Mouse (Mus musculus) MEL (cell line): ENCODE measurements around the gene Spsb1. TPM values are rescaled to one million over a fixed set of nuclear protein-coding genes. Genes with fewer than 3 reads are reported as not detected.

Experiments
- DNase-seq: peaks from one replicate; pipeline ENCODE4 v3.0.0; 2011; ENCODE audit warnings: low read depth, low spot score
- H3K27ac ChIP-seq: 2 replicates; pipeline ENCODE4 v1.5.1; 2012; ENCODE audit warnings: low read depth, mild to moderate bottlenecking, control low read depth, low read length, moderate library complexity; ENCODE audit not compliant: control insufficient read depth
- H3K27me3 ChIP-seq, 2 experiments: fragments of 150-350 bp in 1 of 2; sonication (generic) in 1 of 2; 2 replicates each; pipeline ENCODE4 v1.6.1; 2012; ENCODE audit warnings: low read length in 2 of 2, mild to moderate bottlenecking in 2 of 2, improper control_type of control experiment in 1 of 2, moderate library complexity in 1 of 2; ENCODE audit not compliant: insufficient read depth in 2 of 2, control insufficient read depth in 1 of 2
- H3K36me3 ChIP-seq, 2 experiments: 2 replicates each; pipeline ENCODE4 v1.6.1; 2012 to 2014; ENCODE audit warnings: low read length in 2 of 2, improper control_type of control experiment in 1 of 2, inconsistent platforms in 1 of 2, mild to moderate bottlenecking in 1 of 2; ENCODE audit not compliant: insufficient read depth in 2 of 2, control insufficient read depth in 1 of 2
- H3K4me1 ChIP-seq, 2 experiments: fragments of 150-350 bp in 1 of 2; sonication (generic) in 1 of 2; 2 replicates each; pipeline ENCODE4 v1.6.1; 2012; ENCODE audit warnings: low read length in 2 of 2, improper control_type of control experiment in 1 of 2, mild to moderate bottlenecking in 1 of 2; ENCODE audit not compliant: insufficient read depth in 2 of 2, control insufficient read depth in 1 of 2
- H3K4me3 ChIP-seq, 2 experiments: fragments of 150-350 bp in 1 of 2; sonication (generic) in 1 of 2; 2 replicates each; pipeline ENCODE4 v1.5.1; 2012; ENCODE audit warnings: low read depth in 2 of 2, low read length in 2 of 2, mild to moderate bottlenecking in 2 of 2, moderate library complexity in 2 of 2, control low read depth in 1 of 2, improper control_type of control experiment in 1 of 2; ENCODE audit not compliant: control insufficient read depth in 1 of 2, insufficient read depth in 1 of 2
- H3K79me2 ChIP-seq: 2 replicates; pipeline ENCODE4 v1.6.1; 2012; ENCODE audit warnings: mild to moderate bottlenecking, low read length, moderate library complexity; ENCODE audit not compliant: control insufficient read depth, poor library complexity, insufficient read depth
- H3K9ac ChIP-seq: 2 replicates; pipeline ENCODE4 v1.6.1; 2012; ENCODE audit warnings: low read depth, mild to moderate bottlenecking, control low read depth, low read length, moderate library complexity; ENCODE audit not compliant: control insufficient read depth, poor library complexity, severe bottlenecking
- H3K9me3 ChIP-seq: fragments of 150-350 bp; sonication (generic); replicated peaks from 2 replicates; pipeline ENCODE4 v1.6.1; 2012; ENCODE audit warnings: mild to moderate bottlenecking, low read length, improper control_type of control experiment, moderate library complexity; ENCODE audit not compliant: insufficient read depth
- BHLHE40 ChIP-seq: IDR thresholded peaks from 2 replicates; pipeline ENCODE4 v1.6.1; 2012; ENCODE audit warnings: low read depth, mild to moderate bottlenecking, inconsistent platforms, low read length, improper control_type of control experiment, borderline replicate concordance
- CHD1 ChIP-seq: IDR thresholded peaks from 2 replicates; pipeline ENCODE4 v1.6.1; 2012; ENCODE audit warnings: low read depth, mild to moderate bottlenecking, inconsistent platforms, low read length, improper control_type of control experiment
- CHD2 ChIP-seq: IDR thresholded peaks from 2 replicates; pipeline ENCODE4 v1.6.1; 2011; ENCODE audit warnings: low read length, improper control_type of control experiment
- CTCF ChIP-seq, 3 experiments: IDR thresholded peaks in 2 of 3; conservative IDR thresholded peaks in 1 of 3; 2 replicates each; pipeline ENCODE4 v1.5.1; 2011 to 2012; ENCODE audit warnings: low read length in 3 of 3, low read depth in 2 of 3, mild to moderate bottlenecking in 2 of 3, improper control_type of control experiment in 1 of 3, inconsistent platforms in 1 of 3, mixed read lengths in 1 of 3, moderate library complexity in 1 of 3; ENCODE audit not compliant: control insufficient read depth in 1 of 3, insufficient read depth in 1 of 3, poor library complexity in 1 of 3, severe bottlenecking in 1 of 3
- E2F4 ChIP-seq: IDR thresholded peaks from 2 replicates; pipeline ENCODE4 v1.6.1; 2011; ENCODE audit warnings: low read depth, low read length, improper control_type of control experiment, borderline replicate concordance
- EP300 ChIP-seq, 2 experiments: IDR thresholded peaks; 2 replicates each; pipeline ENCODE4 v1.6.1; 2011; ENCODE audit warnings: improper control_type of control experiment in 2 of 2, low read length in 2 of 2, low read depth in 1 of 2, mild to moderate bottlenecking in 1 of 2
- ETS1 ChIP-seq: IDR thresholded peaks from 2 replicates; pipeline ENCODE4 v1.6.1; 2012; ENCODE audit warnings: low read depth, mild to moderate bottlenecking, inconsistent platforms, low read length, improper control_type of control experiment, moderate library complexity
- MAX ChIP-seq: IDR thresholded peaks from 2 replicates; pipeline ENCODE4 v1.6.1; 2011; ENCODE audit warnings: low read length, improper control_type of control experiment
- MAZ ChIP-seq: IDR thresholded peaks from 2 replicates; pipeline ENCODE4 v1.6.1; 2012; ENCODE audit warnings: low read depth, mild to moderate bottlenecking, inconsistent platforms, low read length, improper control_type of control experiment
- MXI1 ChIP-seq: IDR thresholded peaks from 2 replicates; pipeline ENCODE4 v1.6.1; 2011; ENCODE audit warnings: mild to moderate bottlenecking, low read depth, low read length, improper control_type of control experiment
- MYB ChIP-seq: IDR thresholded peaks from 2 replicates; pipeline ENCODE4 v1.6.1; 2011; ENCODE audit warnings: mild to moderate bottlenecking, low read depth, low read length, improper control_type of control experiment
- NRF1 ChIP-seq: IDR thresholded peaks from 2 replicates; pipeline ENCODE4 v1.6.1; 2014; ENCODE audit warnings: low read depth, mild to moderate bottlenecking, inconsistent platforms, low read length, improper control_type of control experiment, moderate library complexity; ENCODE audit not compliant: poor library complexity, insufficient read depth, severe bottlenecking
- RAD21 ChIP-seq: IDR thresholded peaks from 2 replicates; pipeline ENCODE4 v1.6.1; 2011; ENCODE audit warnings: mild to moderate bottlenecking, low read depth, low read length, improper control_type of control experiment
- SMC3 ChIP-seq: IDR thresholded peaks from 2 replicates; pipeline ENCODE4 v1.6.1; 2011; ENCODE audit warnings: low read depth, low read length, improper control_type of control experiment
- UBTF ChIP-seq: IDR thresholded peaks from 2 replicates; pipeline ENCODE4 v1.6.1; 2012; ENCODE audit warnings: low read depth, mild to moderate bottlenecking, inconsistent platforms, low read length, improper control_type of control experiment, moderate library complexity, borderline replicate concordance; ENCODE audit not compliant: insufficient read depth
- polyA plus RNA-seq, 2 experiments: library from polyadenylated mRNA; stranded (reverse) in 1 of 2; unstranded in 1 of 2; fragments of >175 nt in 1 of 2; fragments of >200 nt in 1 of 2; gene quantifications; 2 replicates each; pipeline versions ENCODE4 v1.2.1 to v1.2.4; 2012; ENCODE audit warnings: low replicate concordance in 2 of 2, low read depth in 1 of 2; ENCODE audit not compliant: insufficient read length in 2 of 2, insufficient read depth in 1 of 2, missing spikeins in 1 of 2
- total RNA-seq: library from RNA; depleted of rRNA; stranded (reverse); fragments of 300-350 nt; gene quantifications from 2 replicates; pipeline ENCODE4 v1.2.3, GENCODE M21; 2012

Gene Spsb1
- total and polyA plus RNA-seq, 3 experiments, result 0.12 to 0.25 TPM; not detected in 1

GRCm38 (mm10) chr4:149994218-149994617 lies 39.4 kb upstream of the Spsb1 start:
- DNase-seq, result no peak
- Histone ChIP-seq H3K27me3 (no peaks in the 10 kb centered on the region), H3K36me3 (peaks cover 0 to 4% of the 10 kb centered on the region in 2 experiments; a peak in 2 of 4 replicates), H3K4me1 (peaks cover 2 to 8% of the 10 kb centered on the region in 2 experiments; a peak in 3 of 4 replicates), H3K27ac (no peak overlapping the region), H3K79me2 (no peaks in the 10 kb centered on the region), H3K4me3 (no peak overlapping the region), H3K9ac (no peak overlapping the region), H3K9me3 (no peaks in the 10 kb centered on the region)
- TF ChIP-seq CTCF (IDR thresholded peaks at IDR 0.05 in 2 of 3, conservative IDR thresholded peaks at IDR 0.05 in 1 of 3; ENCODE audit: control insufficient read depth in 1 of 3, insufficient read depth in 1 of 3, low read depth in 2 of 3, low read length in 3 of 3, poor library complexity in 1 of 3, severe bottlenecking in 1 of 3) (no peak), MAX (no peak), CHD2 (no peak), EP300 (IDR thresholded peaks at IDR 0.05; ENCODE audit: low read depth in 1 of 2, low read length in 2 of 2) (no peak), MYB (no peak), RAD21 (no peak), ETS1 (no peak), MXI1 (no peak), E2F4 (no peak), MAZ (no peak), UBTF (no peak)

- no peaks in the 10 kb centered on the region for H3K27me3 ChIP-seq
- H3K36me3 ChIP-seq, result peaks cover 0 to 9% of the 10 kb centered on the region in 2 experiments; a peak in 2 of 4 replicates
- H3K79me2 ChIP-seq, result no peaks in the 10 kb centered on the region
- H3K9me3 ChIP-seq, result no peaks in the 10 kb centered on the region
- no peak overlapping the region for H3K4me3 ChIP-seq
- H3K9ac ChIP-seq, result no peak overlapping the region
- TF ChIP-seq UBTF, result no peak
- TF ChIP-seq NRF1, result no peak
- TF ChIP-seq SMC3, result no peak
- no peak for TF ChIP-seq CHD2
- no peak for TF ChIP-seq MYB
- TF ChIP-seq CHD1, result no peak
- TF ChIP-seq RAD21, result no peak
- TF ChIP-seq BHLHE40, result no peak
- no peak for DNase-seq
- no peak overlapping the region for H3K27ac ChIP-seq
- peaks cover 2 to 13% of the 10 kb centered on the region in 2 experiments; a peak in 3 of 4 replicates for H3K4me1 ChIP-seq
Measured at GRCm38 (mm10) chr4:149992670-149993032, 37.8 kb upstream of the Spsb1 start.
